Mouse (Mus musculus) liver, embryonic 14.5 days (tissue): ENCODE measurements at regions not wholly inside any gene's neighbourhood (a gene's known extent, or its start where the extent isn't known, plus 50 kb on each side); places are given as distances from the start of the nearest gene placed in this dataset.

ENCODE experiments used
- ATAC-seq: fragments of 200-750 bp; cut with Nextera tagmentation; 2 replicates; pipeline ENCODE4 v1.8.0; 2017; ENCODE audit warnings: moderate number of reproducible peaks, mild to moderate bottlenecking, moderate library complexity; ENCODE audit not compliant: insufficient read depth
- DNase-seq, 3 experiments: peaks; one replicate each; pipeline ENCODE4 v3.0.0-alpha.2; 2012 to 2013; ENCODE audit warnings: low read depth in 3 of 3, low spot score in 3 of 3
- H3K27ac ChIP-seq: fragments of 300-500 bp; sonication (generic); 2 replicates; pipeline ENCODE4 v1.5.1; 2014; ENCODE audit warnings: moderate library complexity, mild to moderate bottlenecking, control low read depth, inconsistent platforms
- H3K27me3 ChIP-seq: fragments of 300-500 bp; sonication (generic); 2 replicates; pipeline ENCODE4 v1.6.1; 2014; ENCODE audit warnings: mild to moderate bottlenecking, low read length, moderate library complexity; ENCODE audit not compliant: control insufficient read depth, insufficient read depth
- H3K36me3 ChIP-seq: fragments of 300-500 bp; sonication (generic); replicated peaks from 2 replicates; pipeline ENCODE4 v1.6.1; 2014; ENCODE audit warnings: low read depth; ENCODE audit not compliant: control insufficient read depth, insufficient read depth
- H3K4me1 ChIP-seq, 2 experiments: fragments of 200-500 bp in 1 of 2; fragments of 300-500 bp in 1 of 2; sonication (generic) in 1 of 2; replicated peaks; 2 replicates each; pipeline ENCODE4 v1.6.1; 2012 to 2014; ENCODE audit warnings: antibody characterized with exemption in 1 of 2, inconsistent platforms in 1 of 2, low read length in 1 of 2; ENCODE audit not compliant: control insufficient read depth in 2 of 2, insufficient read depth in 2 of 2
- H3K4me2 ChIP-seq: fragments of 300-500 bp; sonication (generic); 2 replicates; pipeline ENCODE4 v1.6.1; 2014; ENCODE audit warnings: low read depth, mild to moderate bottlenecking, control low read depth, moderate library complexity
- H3K4me3 ChIP-seq, 2 experiments: fragments of 200-500 bp in 1 of 2; fragments of 300-500 bp in 1 of 2; sonication (generic) in 1 of 2; 2 replicates each; pipeline ENCODE4 v1.5.1; 2012 to 2014; ENCODE audit warnings: low read depth in 2 of 2, low read length in 2 of 2, mild to moderate bottlenecking in 2 of 2, control low read depth in 1 of 2, inconsistent platforms in 1 of 2, moderate library complexity in 1 of 2; ENCODE audit not compliant: insufficient read depth in 1 of 2
- H3K9ac ChIP-seq: fragments of 300-500 bp; sonication (generic); replicated peaks from 2 replicates; pipeline ENCODE4 v1.6.1; 2014; ENCODE audit warnings: mild to moderate bottlenecking, control low read depth, moderate library complexity
- H3K9me3 ChIP-seq: fragments of 300-500 bp; sonication (generic); 2 replicates; pipeline ENCODE4 v1.6.1; 2016; ENCODE audit warnings: low read length, mixed read lengths; ENCODE audit not compliant: control insufficient read depth
- CTCF ChIP-seq: IDR thresholded peaks from 2 replicates; pipeline ENCODE4 v1.5.1; 2016; ENCODE audit warnings: antibody characterized with exemption, low read depth, control low read depth
- EP300 ChIP-seq: IDR thresholded peaks from 2 replicates; pipeline ENCODE4 v1.6.1; 2016; ENCODE audit warnings: antibody characterized with exemption, low read depth
- WGBS: fragments of 180-500 bp; shearing (Covaris S2); extraction: QIAGEN DNeasy Blood & Tissue Kit; methylation state at CpG from one replicate; pipeline ENCODE4 v1.1.7; 2014; ENCODE audit not compliant: insufficient replicate concordance; 5-methylcytosine and 5-hydroxymethylcytosine counted together

- no peak overlapping the region for H3K27ac ChIP-seq
- WGBS = 10% methylated on average over 2 of the region's 2 CpGs
- no peaks in the 10 kb centered on the region for H3K9me3 ChIP-seq
- H3K36me3 ChIP-seq = no peaks in the 10 kb centered on the region
- no peaks in the 10 kb centered on the region for H3K4me1 ChIP-seq
- no peak for TF ChIP-seq EP300
- no peak for TF ChIP-seq CTCF
- no peak overlapping the region for H3K9ac ChIP-seq
- H3K4me3 ChIP-seq = no peak overlapping the region
- H3K27me3 ChIP-seq = no peaks in the 10 kb centered on the region
- DNase-seq (no peak), ATAC-seq (no peak)
- no peak overlapping the region for H3K4me2 ChIP-seq
Measured at GRCm38 (mm10) chr8:127909580-127909979, 448.8 kb upstream of the Nrp1 start.

- no peaks in the 10 kb centered on the region for H3K36me3 ChIP-seq
- ATAC-seq = no peak
- WGBS = 38% methylated on average over 3 of the region's 3 CpGs
Measured at GRCm38 (mm10) chr8:127914086-127914485, 444.3 kb upstream of the Nrp1 start.

GRCm38 (mm10) chr8:127914914-127915313 lies 443.5 kb upstream of the Nrp1 start:
- Histone ChIP-seq H3K4me3 (no peak overlapping the region), H3K27me3 (no peaks in the 10 kb centered on the region), H3K9ac (no peak overlapping the region), H3K4me1 (no peaks in the 10 kb centered on the region), H3K36me3 (no peaks in the 10 kb centered on the region), H3K9me3 (no peaks in the 10 kb centered on the region), H3K27ac (no peak overlapping the region), H3K4me2 (no peak overlapping the region)
- 57% methylated on average over 2 of the region's 2 CpGs for WGBS
- no peak for DNase-seq
- no peak for TF ChIP-seq CTCF
- no peak for TF ChIP-seq EP300
- no peak for ATAC-seq

More at GRCm38 (mm10) chr8:127914086-127914485, 444.3 kb upstream of the Nrp1 start:
- Histone ChIP-seq H3K4me1 (no peaks in the 10 kb centered on the region), H3K4me2 (no peak overlapping the region), H3K9ac (no peak overlapping the region), H3K9me3 (no peaks in the 10 kb centered on the region), H3K4me3 (no peak overlapping the region), H3K27ac (no peak overlapping the region), H3K27me3 (no peaks in the 10 kb centered on the region)
- no peak for DNase-seq
- no peak for TF ChIP-seq CTCF
- TF ChIP-seq EP300 = no peak

GRCm38 (mm10) chr8:127915591-127916028 lies 442.8 kb upstream of the Nrp1 start:
- H3K36me3 ChIP-seq = no peaks in the 10 kb centered on the region
- DNase-seq (no peak), ATAC-seq (no peak)
- no peak overlapping the region for H3K4me2 ChIP-seq
- no peak overlapping the region for H3K27ac ChIP-seq
- 56% methylated on average over 2 of the region's 2 CpGs for WGBS
- no peaks in the 10 kb centered on the region for H3K4me1 ChIP-seq
- no peaks in the 10 kb centered on the region for H3K27me3 ChIP-seq
- TF ChIP-seq EP300 = no peak
- TF ChIP-seq CTCF = no peak
- no peak overlapping the region for H3K9ac ChIP-seq
- no peak overlapping the region for H3K4me3 ChIP-seq
- H3K9me3 ChIP-seq = no peaks in the 10 kb centered on the region

- no peaks in the 10 kb centered on the region for H3K4me1 ChIP-seq
- no peaks in the 10 kb centered on the region for H3K27me3 ChIP-seq
- DNase-seq (no peak), ATAC-seq (no peak)
- no peak overlapping the region for H3K27ac ChIP-seq
- H3K4me3 ChIP-seq = no peak overlapping the region
- WGBS = 46% methylated on average over 1 of the region's 1 CpGs
- no peak for TF ChIP-seq EP300
- no peaks in the 10 kb centered on the region for H3K36me3 ChIP-seq
- H3K9ac ChIP-seq = no peak overlapping the region
- H3K4me2 ChIP-seq = no peak overlapping the region
- H3K9me3 ChIP-seq = no peaks in the 10 kb centered on the region
Measured at GRCm38 (mm10) chr8:127921925-127922324, 436.5 kb upstream of the Nrp1 start.
